Mouse (Mus musculus) midbrain, embryonic 15.5 days (tissue): Measurements from ENCODE around the gene Lemd2. TPM values are rescaled to one million over a fixed set of nuclear protein-coding genes. Genes with fewer than 3 reads are reported as not detected.

Source experiments
- ATAC-seq: fragments of 200-750 bp; cut with Nextera tagmentation; replicated peaks from 2 replicates; pipeline ENCODE4 v1.8.0; 2017; ENCODE audit warnings: moderate TSS enrichment
- H3K27ac ChIP-seq: fragments of 300-500 bp; sonication (generic); 2 replicates; pipeline ENCODE4 v1.5.1; 2015; ENCODE audit warnings: mild to moderate bottlenecking, inconsistent platforms
- H3K27me3 ChIP-seq: fragments of 300-500 bp; sonication (generic); replicated peaks from 2 replicates; pipeline ENCODE4 v1.6.1; 2015; ENCODE audit warnings: inconsistent platforms
- H3K36me3 ChIP-seq: fragments of 300-500 bp; sonication (generic); replicated peaks from 2 replicates; pipeline ENCODE4 v1.6.1; 2015; ENCODE audit warnings: inconsistent platforms
- H3K4me1 ChIP-seq: fragments of 300-500 bp; sonication (generic); 2 replicates; pipeline ENCODE4 v1.6.1; 2015; ENCODE audit warnings: inconsistent platforms
- H3K4me2 ChIP-seq: fragments of 300-500 bp; sonication (generic); 2 replicates; pipeline ENCODE4 v1.6.1; 2015; ENCODE audit warnings: inconsistent platforms, mild to moderate bottlenecking, moderate library complexity
- H3K4me3 ChIP-seq: fragments of 300-500 bp; sonication (generic); 2 replicates; pipeline ENCODE4 v1.5.1; 2015; ENCODE audit warnings: mild to moderate bottlenecking, inconsistent platforms
- H3K9ac ChIP-seq: fragments of 300-500 bp; sonication (generic); 2 replicates; pipeline ENCODE4 v1.6.1; 2015; ENCODE audit warnings: mild to moderate bottlenecking, inconsistent platforms
- H3K9me3 ChIP-seq: fragments of 300-500 bp; sonication (generic); 2 replicates; pipeline ENCODE4 v1.6.1; 2016; ENCODE audit warnings: inconsistent platforms
- WGBS: fragments of 180-500 bp; shearing (Covaris S2); methylation state at CpG from one replicate; pipeline ENCODE4 v1.1.7; 2015; ENCODE audit warnings: mixed read lengths; 5-methylcytosine and 5-hydroxymethylcytosine counted together
- polyA plus RNA-seq: library from polyadenylated mRNA; unstranded; fragments of >200 nt; fragmentation: Nextera tagmentation; extraction: Ambion mirVana; gene quantifications from 2 replicates; pipeline ENCODE4 v1.2.1, GENCODE M21; 2015

Gene Lemd2
- polyA plus RNA-seq, 1 experiment from 2014 or later: 26.7 TPM

DNA sequence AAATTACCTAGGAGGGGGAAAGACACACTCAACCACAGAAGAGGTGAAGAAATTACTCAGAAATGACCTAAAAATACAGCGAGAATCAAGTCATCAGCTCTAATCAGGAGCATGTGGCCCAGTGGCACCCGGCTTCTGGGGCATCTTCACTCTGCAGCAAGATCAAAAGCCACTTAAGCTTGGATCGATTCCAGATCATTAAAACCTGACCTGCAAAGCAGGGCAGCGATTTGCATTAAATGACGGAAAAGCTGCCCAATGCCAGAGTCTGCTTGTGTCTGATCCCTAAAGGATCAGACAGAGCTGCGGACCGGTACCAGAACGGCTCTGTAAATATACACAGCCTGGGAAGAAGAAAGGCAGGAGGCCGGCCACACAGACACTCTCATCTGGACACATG, 8.1 kb downstream of the Lemd2 start:
- peak overlapping the region; percentile 78 for H3K27ac ChIP-seq

GRCm38 (mm10) chr17:27194258-27195185, 9.7 kb downstream of the Lemd2 start:
- peak overlapping the region; percentile 78 for H3K27ac ChIP-seq
- H3K9ac ChIP-seq: 0 out of 2 replicates have a peak overlapping the region, but pooled peaks have one; percentile 16
- no peak for ATAC-seq
- no peak overlapping the region for H3K4me3 ChIP-seq
- WGBS: 39% methylated on average over 20 of the region's 20 CpGs
- H3K4me1 ChIP-seq: peaks cover 46% of the 10 kb centered on the region
- no peak overlapping the region for H3K4me2 ChIP-seq
- no peaks in the 10 kb centered on the region for H3K27me3 ChIP-seq
- H3K9me3 ChIP-seq: no peaks in the 10 kb centered on the region
- H3K36me3 ChIP-seq: peaks cover 32% of the 10 kb centered on the region

More for the DNA sequence above, 8.1 kb downstream of the Lemd2 start:
- H3K27me3 ChIP-seq: no peaks in the 10 kb centered on the region
- peaks cover 40% of the 10 kb centered on the region for H3K36me3 ChIP-seq
- no peaks in the 10 kb centered on the region for H3K9me3 ChIP-seq
- 30% methylated on average over 9 of the region's 9 CpGs for WGBS
- no peak overlapping the region; the same call in 1 of the 2 replicates for H3K9ac ChIP-seq
- H3K4me1 ChIP-seq: peaks cover 44% of the 10 kb centered on the region
- ATAC-seq: no peak
- no peak overlapping the region for H3K4me2 ChIP-seq
- H3K4me3 ChIP-seq: no peak overlapping the region

GRCm38 (mm10) chr17:27191804-27192203, 12.5 kb downstream of the Lemd2 start:
- Histone ChIP-seq H3K4me1 (peaks cover 45% of the 10 kb centered on the region), H3K36me3 (peaks cover 19% of the 10 kb centered on the region; the same call in 1 of the 2 replicates), H3K27ac (no peak overlapping the region), H3K9me3 (no peaks in the 10 kb centered on the region), H3K27me3 (no peaks in the 10 kb centered on the region), H3K9ac (no peak overlapping the region), H3K4me3 (no peak overlapping the region), H3K4me2 (no peak overlapping the region)
- WGBS: 75% methylated on average over 5 of the region's 5 CpGs
- no peak for ATAC-seq

GRCm38 (mm10) chr17:27191189-27191588, 13.1 kb downstream of the Lemd2 start:
- no peaks in the 10 kb centered on the region for H3K27me3 ChIP-seq
- no peaks in the 10 kb centered on the region for H3K9me3 ChIP-seq
- H3K27ac ChIP-seq: no peak overlapping the region
- H3K4me2 ChIP-seq: no peak overlapping the region
- ATAC-seq: no peak
- peaks cover 19% of the 10 kb centered on the region; the same call in 1 of the 2 replicates for H3K36me3 ChIP-seq
- 94% methylated on average over 6 of the region's 6 CpGs for whole genome bisulfite sequencing
- peaks cover 39% of the 10 kb centered on the region for H3K4me1 ChIP-seq
- H3K9ac ChIP-seq: no peak overlapping the region
- no peak overlapping the region for H3K4me3 ChIP-seq

GRCm38 (mm10) chr17:27189640-27190216, 14.5 kb downstream of the Lemd2 start:
- no peaks in the 10 kb centered on the region for H3K9me3 ChIP-seq
- no peaks in the 10 kb centered on the region for H3K27me3 ChIP-seq
- no peak overlapping the region for H3K4me2 ChIP-seq
- no peak overlapping the region for H3K4me3 ChIP-seq
- peaks cover 24% of the 10 kb centered on the region for H3K4me1 ChIP-seq
- no peak overlapping the region for H3K27ac ChIP-seq
- peaks cover 19% of the 10 kb centered on the region; the same call in 1 of the 2 replicates for H3K36me3 ChIP-seq
- H3K9ac ChIP-seq: no peak overlapping the region
- 30% methylated on average over 10 of the region's 10 CpGs for WGBS
- peak; percentile 53; the same call in 1 of the 2 replicates for ATAC-seq

DNA sequence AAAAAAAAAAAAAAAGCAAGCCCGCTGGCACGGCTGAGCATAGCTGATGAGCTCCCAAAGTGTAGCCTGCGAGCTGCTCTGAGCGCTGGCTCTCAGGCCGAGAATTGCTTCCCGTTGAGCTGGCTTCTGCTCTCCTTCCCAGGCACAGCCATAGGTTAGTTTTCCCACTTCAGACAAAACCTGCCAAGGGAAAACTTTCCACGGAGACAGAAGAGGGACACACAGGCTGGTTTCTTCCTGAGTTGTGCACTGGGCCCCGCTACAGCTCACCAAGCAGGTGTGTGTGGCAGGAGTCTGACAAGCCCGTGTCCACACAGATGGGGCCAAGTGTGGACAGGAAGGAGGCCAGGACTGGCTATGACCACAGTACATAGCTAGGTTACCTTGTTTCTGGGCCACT, 15.4 kb downstream of the Lemd2 start:
- Histone ChIP-seq H3K27ac (no peak overlapping the region), H3K36me3 (peaks cover 19% of the 10 kb centered on the region; the same call in 1 of the 2 replicates), H3K27me3 (no peaks in the 10 kb centered on the region), H3K4me2 (no peak overlapping the region), H3K9ac (no peak overlapping the region), H3K4me3 (no peak overlapping the region), H3K4me1 (peaks cover 16% of the 10 kb centered on the region), H3K9me3 (no peaks in the 10 kb centered on the region)
- no peak for ATAC-seq
- 65% methylated on average over 9 of the region's 9 CpGs for WGBS

DNA sequence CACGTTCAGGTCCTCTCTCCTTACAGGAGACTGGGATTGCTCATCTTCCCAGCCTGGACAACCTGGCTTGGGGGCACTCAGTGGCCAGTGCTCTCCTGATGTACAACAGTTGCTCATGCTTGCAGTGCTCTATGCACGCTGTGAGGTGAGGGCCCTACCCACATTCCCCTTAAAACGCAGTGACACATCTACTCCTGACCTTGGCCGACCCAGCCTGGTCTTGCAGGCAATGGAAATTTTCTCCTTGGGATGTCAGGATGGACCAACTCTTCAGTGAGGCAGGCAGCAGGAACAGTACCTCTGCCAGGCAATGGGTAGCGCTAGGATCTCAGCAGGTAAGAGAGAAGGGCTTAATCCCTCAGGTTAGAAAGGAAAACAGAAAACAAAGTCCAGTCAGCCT, 17.2 kb downstream of the Lemd2 start:
- ATAC-seq: no peak
- Histone ChIP-seq H3K4me3 (no peak overlapping the region), H3K9me3 (no peaks in the 10 kb centered on the region), H3K27me3 (no peaks in the 10 kb centered on the region), H3K27ac (no peak overlapping the region), H3K36me3 (peaks cover 9% of the 10 kb centered on the region; the same call in 1 of the 2 replicates), H3K4me1 (peaks cover 10% of the 10 kb centered on the region; the same call in 1 of the 2 replicates), H3K9ac (no peak overlapping the region), H3K4me2 (no peak overlapping the region)
- 62% methylated on average over 5 of the region's 5 CpGs for WGBS

- Histone ChIP-seq H3K27me3 (no peaks in the 10 kb centered on the region), H3K4me1 (peaks cover 10% of the 10 kb centered on the region; the same call in 1 of the 2 replicates), H3K9ac (no peak overlapping the region), H3K4me2 (no peak overlapping the region), H3K9me3 (no peaks in the 10 kb centered on the region), H3K27ac (no peak overlapping the region), H3K4me3 (no peak overlapping the region), H3K36me3 (no peaks in the 10 kb centered on the region; the same call in 1 of the 2 replicates)
- 90% methylated on average over 3 of the region's 3 CpGs for WGBS
- no peak for ATAC-seq
Observed at GRCm38 (mm10) chr17:27186068-27186467, 18.2 kb downstream of the Lemd2 start.

DNA sequence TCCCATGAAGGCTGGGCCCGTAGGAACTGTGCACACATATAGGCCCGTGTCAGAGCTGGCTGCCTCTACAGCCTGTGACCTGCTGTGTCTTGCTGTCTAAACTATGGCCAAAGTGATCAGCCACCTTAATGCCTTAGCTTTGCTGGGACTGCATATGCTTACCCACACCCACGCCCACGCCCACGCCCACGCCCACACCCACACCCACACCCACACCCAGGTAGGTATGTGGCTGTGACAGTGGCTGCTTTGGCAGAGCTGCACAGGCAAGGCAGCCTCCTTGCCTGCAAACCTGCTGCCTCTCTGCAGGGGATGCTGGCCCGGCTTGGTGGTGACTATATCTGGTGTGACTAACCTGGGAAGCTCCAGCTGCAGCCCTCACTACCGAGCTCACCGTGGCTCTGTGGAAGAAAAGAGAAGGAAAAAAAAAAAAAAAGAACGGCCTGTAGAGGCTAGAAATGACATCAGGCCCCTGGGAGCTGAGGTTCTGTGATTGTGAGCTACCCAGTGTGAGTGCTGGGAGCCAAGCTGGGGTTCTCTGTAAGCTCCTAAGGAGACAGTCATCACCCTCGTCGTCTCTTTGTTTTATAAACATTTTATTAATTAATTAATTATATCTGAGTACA, 20.5 kb downstream of the Lemd2 start:
- no peak for ATAC-seq
- no peak overlapping the region for H3K27ac ChIP-seq
- H3K9ac ChIP-seq: no peak overlapping the region
- H3K36me3 ChIP-seq: no peaks in the 10 kb centered on the region
- 83% methylated on average over 12 of the region's 12 CpGs for WGBS
- peaks cover 5% of the 10 kb centered on the region; the same call in 1 of the 2 replicates for H3K4me1 ChIP-seq
- H3K4me3 ChIP-seq: no peak overlapping the region
- no peaks in the 10 kb centered on the region for H3K27me3 ChIP-seq
- no peaks in the 10 kb centered on the region for H3K9me3 ChIP-seq
- H3K4me2 ChIP-seq: no peak overlapping the region

DNA sequence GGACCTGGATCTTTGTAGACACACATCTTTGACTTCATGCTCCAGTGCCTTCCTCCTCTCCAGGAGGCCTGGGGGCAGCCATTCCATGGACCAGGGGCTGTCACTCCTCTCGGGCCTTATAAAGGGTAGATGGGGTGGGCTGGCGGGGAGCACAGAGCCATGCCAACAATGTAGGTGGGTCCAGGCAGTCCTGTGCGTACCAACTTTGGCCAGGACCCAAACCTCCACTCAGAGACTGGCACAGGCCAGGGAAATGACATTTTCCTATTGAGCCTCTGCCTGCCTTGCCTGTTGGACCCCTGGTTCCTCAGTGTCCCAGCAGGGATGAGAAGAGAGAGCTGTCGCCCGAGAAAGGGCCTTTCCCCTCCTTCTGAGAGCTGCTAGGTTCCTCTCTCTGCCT, 21.9 kb downstream of the Lemd2 start:
- Histone ChIP-seq H3K9me3 (no peaks in the 10 kb centered on the region), H3K9ac (no peak overlapping the region), H3K27ac (no peak overlapping the region), H3K4me3 (no peak overlapping the region), H3K27me3 (no peaks in the 10 kb centered on the region), H3K4me1 (no peaks in the 10 kb centered on the region), H3K36me3 (no peaks in the 10 kb centered on the region), H3K4me2 (no peak overlapping the region)
- ATAC-seq: no peak
- WGBS: 62% methylated on average over 5 of the region's 5 CpGs

GRCm38 (mm10) chr17:27181666-27182065, 22.6 kb downstream of the Lemd2 start:
- Histone ChIP-seq H3K4me2 (no peak overlapping the region), H3K4me3 (no peak overlapping the region), H3K9ac (no peak overlapping the region), H3K4me1 (no peaks in the 10 kb centered on the region), H3K27me3 (no peaks in the 10 kb centered on the region), H3K27ac (no peak overlapping the region), H3K36me3 (no peaks in the 10 kb centered on the region), H3K9me3 (no peaks in the 10 kb centered on the region)
- no peak for ATAC-seq
- WGBS: 32% methylated on average over 3 of the region's 3 CpGs

DNA sequence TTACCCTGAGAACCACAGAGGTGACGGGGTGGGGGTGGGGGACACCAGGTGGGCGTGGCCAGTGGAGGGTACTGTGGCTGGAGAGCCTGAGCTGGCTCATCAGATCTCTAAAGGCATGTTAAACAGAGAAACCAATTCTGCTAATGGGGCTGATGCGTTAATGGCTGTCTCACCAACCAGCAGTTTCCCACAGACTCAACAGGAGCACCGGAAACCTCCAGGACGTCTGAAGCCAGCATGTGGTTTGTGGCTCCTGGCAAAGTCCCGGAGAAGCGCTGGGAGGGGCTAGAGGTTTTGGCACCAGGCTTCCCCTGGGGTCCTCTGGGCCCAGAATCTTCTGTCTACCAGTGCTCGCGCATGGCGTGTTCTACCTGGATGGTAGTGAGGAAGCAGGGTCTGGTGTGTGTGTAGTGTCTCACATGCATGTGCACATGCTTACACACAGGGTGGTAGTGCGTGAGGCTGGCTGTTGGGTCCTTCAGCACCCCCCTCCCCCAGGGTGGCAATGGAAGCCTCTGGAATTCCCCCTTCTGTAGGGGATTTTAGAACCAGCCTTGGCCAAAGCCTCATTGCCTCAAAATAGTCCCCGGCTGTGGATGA, 24.5 kb downstream of the Lemd2 start:
- H3K4me3 ChIP-seq: no peak overlapping the region
- 70% methylated on average over 12 of the region's 12 CpGs for WGBS

More for the DNA sequence above, 24.5 kb downstream of the Lemd2 start:
- Histone ChIP-seq H3K9me3 (no peaks in the 10 kb centered on the region), H3K4me2 (no peak overlapping the region), H3K27me3 (no peaks in the 10 kb centered on the region), H3K4me1 (peaks cover 13% of the 10 kb centered on the region), H3K36me3 (no peaks in the 10 kb centered on the region), H3K9ac (no peak overlapping the region), H3K27ac (no peak overlapping the region)
- no peak for ATAC-seq
